Mouse (Mus musculus) kidney, postnatal 25 days (tissue): Measurements from ENCODE around the gene Lonrf2.
A peak's percentile ranks its signal among the peaks of the same experiment; 100 is the strongest.

Experiments
- DNase-seq, 2 experiments: peaks; one replicate each; pipeline ENCODE4 v3.0.0; 2021; ENCODE audit warnings: mixed read lengths in 2 of 2

Lonrf2 gene

DNA sequence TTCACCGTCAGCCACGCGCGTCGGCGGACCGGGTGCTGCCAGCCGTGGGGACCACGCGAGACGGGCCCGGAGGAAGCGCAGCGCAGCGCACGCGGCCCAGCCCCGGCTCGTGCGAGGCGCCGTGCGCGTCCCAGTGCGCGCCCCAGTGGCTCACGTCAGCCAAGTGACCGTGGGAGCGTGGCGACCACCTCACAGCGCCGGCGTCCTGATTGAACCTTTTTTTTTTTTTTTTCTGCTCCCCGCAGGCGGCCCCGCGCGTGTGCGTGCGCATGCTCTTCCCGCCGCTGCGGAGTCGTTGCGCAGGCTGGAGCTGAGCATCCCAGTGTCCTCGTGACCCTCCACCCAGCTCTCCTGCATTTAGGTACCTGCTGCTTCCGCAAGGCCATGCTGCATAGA lies at the start of gene Lonrf2:
Gene Lonrf2, minus strand, starts transcription at position 235 of the 396 bp plus-strand sequence.
- no peak for DNase-seq

GRCm38 (mm10) chr1:38885956-38886355 lies 49.4 kb upstream of the Lonrf2 start:
- DNase-seq, result no peak

DNA sequence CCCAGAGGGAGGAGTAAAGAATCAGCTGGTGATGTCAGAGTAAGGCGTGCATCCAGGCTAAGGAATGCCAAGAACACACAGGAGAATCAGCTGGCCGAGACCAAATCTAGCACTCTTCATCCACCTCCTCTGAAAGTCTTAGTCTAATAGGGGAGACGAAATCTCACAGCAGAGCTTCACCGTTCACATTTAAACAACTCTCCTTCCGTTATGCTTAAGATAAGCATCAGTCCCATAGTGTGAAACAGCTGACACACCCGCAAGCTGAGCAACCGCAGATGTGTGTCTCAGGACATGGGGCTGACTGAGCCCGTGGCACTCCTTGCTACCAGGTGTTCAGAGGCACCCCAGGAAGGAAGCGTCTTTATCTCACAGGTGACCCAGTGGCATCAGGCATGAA lies 47.3 kb upstream of the Lonrf2 start:
- no peak for DNase-seq

- no peak for DNase-seq
Measured at GRCm38 (mm10) chr1:38882746-38883145, 46.2 kb upstream of the Lonrf2 start.

- DNase-seq, result no peak
Measured at GRCm38 (mm10) chr1:38881366-38881765, 44.9 kb upstream of the Lonrf2 start.

- DNase-seq, result no peak
Measured at GRCm38 (mm10) chr1:38876671-38877382, 40.3 kb upstream of the Lonrf2 start.

DNA sequence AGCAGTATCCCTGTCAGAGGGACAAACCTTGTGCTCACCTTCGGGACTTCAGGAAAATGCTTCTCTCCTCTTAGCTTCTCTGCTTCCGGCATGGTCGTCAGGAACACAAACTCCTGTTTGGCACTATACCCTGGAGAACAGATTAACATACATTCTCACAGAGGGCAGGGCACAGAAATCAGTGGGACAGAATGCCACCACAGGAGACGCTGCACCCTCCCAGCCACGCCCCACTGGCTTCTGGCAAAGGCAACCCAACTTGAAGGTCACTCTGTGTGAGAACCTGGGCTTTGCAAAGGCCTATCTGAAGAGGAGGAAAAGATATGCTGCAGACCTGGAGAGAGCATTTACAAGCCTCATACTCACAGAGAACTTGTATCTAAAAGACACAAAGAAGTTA lies 37.4 kb upstream of the Lonrf2 start:
- no peak for DNase-seq

GRCm38 (mm10) chr1:38871834-38872233 lies 35.3 kb upstream of the Lonrf2 start:
- no peak for DNase-seq

GRCm38 (mm10) chr1:38869398-38870195 lies 33.1 kb upstream of the Lonrf2 start:
- no peak for DNase-seq

DNA sequence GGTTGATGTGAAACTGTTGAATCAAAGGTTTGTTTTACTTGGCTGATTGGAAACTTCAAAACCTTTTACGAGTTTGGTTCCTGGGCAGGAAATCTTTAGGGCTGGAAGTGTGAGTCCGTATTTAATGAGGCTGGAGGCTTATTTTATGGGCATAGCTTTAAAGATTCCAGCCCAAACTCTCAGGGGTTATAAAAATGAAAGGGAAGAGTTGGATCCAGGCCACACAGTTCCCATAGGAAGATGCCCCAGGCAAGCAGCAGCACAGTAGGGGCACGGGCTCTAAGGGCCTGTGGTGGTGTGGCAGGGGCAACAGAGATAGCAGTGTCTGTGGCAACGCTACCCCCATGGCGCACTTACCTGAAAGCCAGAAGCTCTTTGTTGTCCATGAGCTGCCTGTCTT lies 29.7 kb upstream of the Lonrf2 start:
- DNase-seq, result no peak

DNA sequence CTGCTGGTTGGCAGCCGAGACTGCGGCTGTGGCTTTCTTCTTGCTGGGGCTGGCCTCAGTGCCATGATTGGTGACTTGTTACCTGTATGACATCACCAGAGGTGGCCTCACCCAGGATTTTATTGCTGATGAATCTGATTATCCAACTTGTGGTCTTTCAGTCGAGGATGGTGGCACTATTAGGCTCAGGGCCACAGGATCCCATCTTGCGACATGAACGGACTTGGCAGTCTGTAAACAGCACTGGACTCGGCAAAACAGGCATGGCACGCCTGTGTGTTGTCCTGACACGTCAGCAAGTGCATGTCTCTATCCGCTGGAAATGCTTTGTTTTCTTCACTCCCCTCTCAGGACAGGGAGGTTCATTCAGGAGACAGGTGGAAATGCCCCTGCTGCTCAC lies 27.8 kb upstream of the Lonrf2 start:
- no peak for DNase-seq

DNA sequence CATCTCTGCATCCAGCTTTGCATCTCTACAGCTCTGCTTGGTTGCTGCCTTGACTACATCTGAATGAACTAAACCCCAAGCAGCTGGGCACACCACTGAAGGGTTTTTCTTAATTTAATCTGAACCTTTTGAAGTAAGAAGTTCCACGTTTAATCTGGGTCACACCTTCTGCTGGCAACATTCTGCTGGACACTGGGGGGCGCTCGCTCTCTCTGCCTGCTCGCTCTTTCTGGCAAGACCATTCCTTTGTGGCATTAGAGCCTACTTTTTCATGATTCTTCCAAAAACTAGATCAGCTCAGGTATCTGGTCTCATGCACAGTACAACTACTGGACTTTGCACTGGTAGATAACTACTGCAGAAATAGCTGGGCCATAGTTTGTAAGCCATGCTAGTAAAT lies 25.7 kb upstream of the Lonrf2 start:
- DNase-seq, result no peak

- DNase-seq, result no peak
Measured at GRCm38 (mm10) chr1:38860867-38861524, 24.5 kb upstream of the Lonrf2 start.

DNA sequence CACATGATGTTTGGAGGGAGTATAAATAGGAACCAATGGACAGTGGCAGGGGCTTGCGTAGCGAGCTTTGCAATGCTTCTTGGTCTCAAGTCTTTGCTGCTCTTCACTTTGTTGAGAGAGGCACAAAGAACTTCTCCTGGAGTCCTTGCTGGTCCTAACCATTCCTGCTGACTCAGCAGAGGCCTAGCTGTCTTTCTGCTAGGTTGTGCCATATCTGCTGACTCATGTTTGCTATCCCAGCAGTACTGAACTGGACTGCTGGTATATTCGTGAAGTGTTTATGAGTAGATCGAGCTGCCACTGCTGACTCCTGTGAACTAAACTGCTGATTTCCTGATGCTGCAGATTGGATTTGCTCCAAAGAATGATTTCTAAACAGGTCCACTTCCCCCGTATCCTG lies 23.7 kb upstream of the Lonrf2 start:
- DNase-seq, result no peak

DNA sequence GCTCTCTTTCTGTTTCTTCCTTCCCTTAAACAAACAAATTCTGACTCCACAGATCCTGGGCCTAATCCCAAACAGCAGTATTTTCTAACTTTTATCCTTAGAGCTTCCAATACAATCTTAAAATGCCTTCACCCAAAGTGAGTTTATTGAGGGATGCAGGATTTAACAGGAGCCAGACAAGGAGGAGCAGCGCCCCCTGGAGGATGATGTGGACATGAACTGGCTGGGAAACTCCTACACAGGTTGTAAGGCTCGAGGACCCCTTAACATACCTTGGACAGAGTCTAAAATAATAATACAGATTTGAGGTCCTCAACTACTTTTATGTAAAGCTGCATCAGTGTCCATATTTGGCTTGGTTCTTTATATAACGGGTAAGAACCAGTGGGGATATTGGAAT lies 19.7 kb upstream of the Lonrf2 start:
- DNase-seq, result peak in 1 of 2 experiments; percentile 50

DNA sequence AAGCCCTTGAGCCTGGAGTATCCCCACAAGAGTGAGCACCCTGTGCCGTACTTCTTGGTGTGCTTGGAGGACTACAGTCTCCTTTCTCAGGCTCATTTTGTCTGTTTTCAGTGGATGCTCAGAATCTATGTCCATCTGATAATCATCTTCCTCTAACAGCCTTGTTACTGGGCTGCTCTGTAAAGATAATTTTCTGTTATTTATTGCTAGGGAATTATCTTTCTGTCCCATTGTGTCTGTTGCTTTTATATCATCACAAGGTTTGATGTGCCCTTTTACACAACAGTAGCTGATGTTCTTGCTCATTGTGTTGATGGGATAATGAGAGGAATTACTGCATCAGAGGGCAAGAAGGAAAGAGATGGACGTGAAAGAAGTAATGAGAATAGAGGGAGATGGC lies 15.7 kb upstream of the Lonrf2 start:
- no peak for DNase-seq

- no peak for DNase-seq
Measured at GRCm38 (mm10) chr1:38850650-38851049, 14.1 kb upstream of the Lonrf2 start.

GRCm38 (mm10) chr1:38848451-38849289 lies 12.2 kb upstream of the Lonrf2 start:
- DNase-seq, result no peak

DNA sequence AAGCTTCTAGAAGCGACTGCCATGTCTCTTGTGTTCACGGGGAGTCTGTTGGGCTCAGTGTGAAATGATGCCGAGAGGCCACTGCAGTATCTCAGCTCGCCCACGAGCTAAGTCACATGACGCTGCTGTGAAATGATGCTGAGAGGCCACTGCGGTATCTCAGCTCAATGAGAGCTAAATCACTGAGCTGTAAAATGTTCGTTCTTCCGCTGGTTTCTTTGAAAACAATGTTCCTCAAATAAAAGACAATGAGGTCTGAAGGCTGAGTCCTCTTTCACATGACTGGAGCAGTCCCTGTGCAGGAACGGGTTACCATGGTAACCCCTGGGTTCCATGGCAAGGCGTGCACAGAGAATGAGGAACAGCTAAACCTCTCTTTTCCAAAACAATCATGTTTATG lies 11.5 kb upstream of the Lonrf2 start:
- no peak for DNase-seq

- DNase-seq, result no peak
Measured at GRCm38 (mm10) chr1:38843275-38843674, 6.8 kb upstream of the Lonrf2 start.

DNA sequence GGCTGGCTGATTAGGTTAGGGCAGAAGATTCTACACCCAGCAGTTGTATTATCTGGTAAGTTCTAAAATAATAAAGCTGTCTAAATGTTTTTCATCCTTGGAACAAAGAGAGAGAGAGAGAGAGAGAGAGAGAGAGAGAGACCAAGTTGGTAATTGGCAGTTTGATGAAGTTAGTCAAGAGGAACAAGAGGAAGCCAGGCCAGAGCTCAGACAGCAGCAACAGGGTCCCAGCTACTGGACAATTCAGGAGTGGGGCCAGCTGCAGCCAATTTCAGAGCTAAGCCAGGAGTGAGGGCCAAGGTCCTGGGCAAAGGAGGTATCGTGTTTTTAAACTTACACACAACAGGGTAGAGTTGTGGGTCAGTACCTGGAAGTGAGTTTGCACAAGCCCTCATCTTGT lies 6.3 kb upstream of the Lonrf2 start:
- no peak for DNase-seq

- DNase-seq, result no peak
Measured at GRCm38 (mm10) chr1:38839944-38840343, 3.4 kb upstream of the Lonrf2 start.
